ENCODE assay signal across 8 mouse cellular contexts in the genomic region with DNA sequence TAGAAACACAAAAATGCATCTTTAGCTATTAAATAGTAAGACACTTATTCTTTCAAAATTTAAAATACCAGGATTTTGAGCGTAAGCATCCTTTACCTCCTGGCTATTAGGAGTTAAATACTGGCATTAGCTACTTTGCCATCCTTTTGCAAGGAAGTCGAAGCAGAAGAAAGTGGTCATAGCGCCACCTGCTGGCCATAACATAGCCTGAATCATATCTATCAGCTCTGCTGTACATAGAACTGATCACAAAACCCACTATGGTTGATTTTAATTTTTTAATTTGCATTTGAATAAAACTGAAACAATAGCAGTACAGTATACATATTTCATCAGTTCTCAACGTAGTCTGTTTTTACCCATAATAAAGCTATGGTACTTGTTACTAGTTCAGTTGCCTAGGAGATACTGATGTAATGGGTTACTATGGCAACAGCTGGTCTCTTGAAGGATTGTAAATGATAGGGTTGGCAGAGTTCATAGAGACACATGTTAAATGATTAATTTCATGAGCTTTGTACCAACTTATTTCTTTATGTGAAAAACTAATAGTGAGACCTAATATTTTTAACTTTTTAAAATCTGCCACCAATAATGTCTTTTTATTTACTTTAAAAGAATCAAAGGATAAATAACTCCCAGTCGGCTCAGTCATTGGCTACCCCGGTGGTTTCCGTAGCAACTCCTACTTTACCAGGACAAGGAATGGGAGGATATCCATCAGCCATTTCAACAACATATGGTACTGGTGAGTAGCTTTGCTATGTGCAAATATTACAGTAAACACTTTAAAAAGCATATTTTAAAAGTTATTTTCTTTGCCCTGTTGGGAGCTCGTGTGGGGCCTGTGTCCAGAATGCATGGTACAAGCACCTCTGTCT.
DNase-seq lines count a peak whose midpoint lies in the region; ATAC-seq and TF ChIP-seq lines count a peak whose summit lies in the region.

No protein-coding gene starts in this region.

- no peak overlapping the region for H3K4me2 ChIP-seq in CH12.LX (ENCODE audit: insufficient read depth, low read depth, poor library complexity, severe bottlenecking)
- no peak overlapping the region for H3K4me2 ChIP-seq in forebrain, embryonic 12.5 days
- H3K4me2 ChIP-seq in liver, postnatal 0 days (ENCODE audit: low read depth, low read length) = no peak overlapping the region
- no peak overlapping the region for H3K4me2 ChIP-seq in neural tube, embryonic 15.5 days

- TF ChIP-seq RAD21 in CH12.LX (IDR thresholded peaks at IDR 0.05; ENCODE audit: low read depth, low read length) = peak; percentile 88

- H3K4me1 ChIP-seq in CH12.LX (ENCODE audit: control insufficient read depth in 1 of 2, insufficient read depth in 2 of 2) = peaks cover 6 to 22% of the 10 kb centered on the region in 2 experiments; a peak in 3 of 4 replicates
- no peaks in the 10 kb centered on the region; the same call in 1 of the 2 replicates for H3K4me1 ChIP-seq in forebrain, embryonic 12.5 days
- H3K4me1 ChIP-seq in liver, postnatal 0 days (ENCODE audit: insufficient read depth) = no peaks in the 10 kb centered on the region
- H3K4me1 ChIP-seq in neural tube, embryonic 15.5 days = peaks cover 7% of the 10 kb centered on the region; the same call in 1 of the 2 replicates
- H3K4me1 ChIP-seq in thymus, adult 2 months (replicated peaks; ENCODE audit: control insufficient read depth, insufficient read depth, low read length) = no peaks in the 10 kb centered on the region

- 20% methylated on average over 8 of the region's 8 CpGs for WGBS in forebrain, embryonic 12.5 days
- 37% methylated on average over 8 of the region's 8 CpGs for WGBS in large intestine, adult 2 months
- 49% methylated on average over 8 of the region's 8 CpGs for WGBS in liver, postnatal 0 days (ENCODE audit: insufficient replicate concordance)
- 13% methylated on average over 8 of the region's 8 CpGs for WGBS in neural tube, embryonic 15.5 days
- 63% methylated on average over 8 of the region's 8 CpGs for WGBS in thymus, adult 2 months

- intact Hi-C loops in heart, postnatal 36 days (cut with DNase I) = loop anchor here (2.0 to 10.0 kb wide), 6 partner anchors 83 to 1870 kb away; a partner anchor contains a TSS

- peak; percentile 86 for DNase-seq in CH12.LX (ENCODE audit: extremely low read depth)
- peak; percentile 65 for DNase-seq in c-Kit-positive CD71-negative TER-119-negative erythroid progenitor cells, embryonic 14.5 days (ENCODE audit: low read depth)
- peak; percentile 81 to 91 for DNase-seq in heart, postnatal 36 days
- DNase-seq in large intestine, adult 2 months (ENCODE audit: low read depth, low spot score) = peak; percentile 53
- peak; percentile 82 for DNase-seq in liver, postnatal 0 days
- peak; percentile 54 for DNase-seq in thymus, adult 2 months

- no peaks in the 10 kb centered on the region for H3K9me3 ChIP-seq in CH12.LX (replicated peaks; ENCODE audit: low read length)
- no peaks in the 10 kb centered on the region for H3K9me3 ChIP-seq in forebrain, embryonic 12.5 days
- H3K9me3 ChIP-seq in liver, postnatal 0 days (ENCODE audit: low read length) = no peaks in the 10 kb centered on the region
- H3K9me3 ChIP-seq in neural tube, embryonic 15.5 days (replicated peaks) = no peaks in the 10 kb centered on the region

- H3K36me3 ChIP-seq in CH12.LX (replicated peaks in 1 of 2; ENCODE audit: control insufficient read depth in 1 of 2, insufficient read depth in 1 of 2, low read length in 1 of 2) = peaks cover 38 to 81% of the 10 kb centered on the region in 2 experiments
- H3K36me3 ChIP-seq in forebrain, embryonic 12.5 days (replicated peaks) = no peaks in the 10 kb centered on the region
- no peaks in the 10 kb centered on the region; the same call in 1 of the 2 replicates for H3K36me3 ChIP-seq in liver, postnatal 0 days (replicated peaks; ENCODE audit: insufficient read depth, low read length)
- H3K36me3 ChIP-seq in neural tube, embryonic 15.5 days = no peaks in the 10 kb centered on the region
- H3K36me3 ChIP-seq in thymus, adult 2 months (ENCODE audit: control insufficient read depth, insufficient read depth, low read length) = no peaks in the 10 kb centered on the region

- in situ Hi-C loops in CH12.LX (cut with MboI; ENCODE audit: low pct_ligation_motif_present, low pct_unique_long_range_greater_than_20kb, low sequenced_read_pairs) = loop anchor here (5.0 to 25.0 kb wide), 3 partner anchors 48 to 1718 kb away; no protein-coding TSS in a partner anchor

- H3K4me3 ChIP-seq in CH12.LX (replicated peaks in 1 of 3; ENCODE audit: low read depth in 2 of 3, low read length in 2 of 3, poor library complexity in 1 of 3) = no peak overlapping the region
- H3K4me3 ChIP-seq in forebrain, embryonic 12.5 days (replicated peaks) = no peak overlapping the region
- H3K4me3 ChIP-seq in liver, postnatal 0 days (ENCODE audit: low read depth, low read length) = no peak overlapping the region
- H3K4me3 ChIP-seq in neural tube, embryonic 15.5 days (replicated peaks) = no peak overlapping the region
- no peak overlapping the region for H3K4me3 ChIP-seq in thymus, adult 2 months (ENCODE audit: control insufficient read depth, insufficient read depth, low read length)

- dilution Hi-C loops in CH12.LX (cut with MboI; ENCODE audit: extremely low pct_ligation_motif_present, extremely low pct_unique_long_range_greater_than_20kb, low sequenced_read_pairs) = no loop called here

- no peaks in the 10 kb centered on the region for H3K27me3 ChIP-seq in CH12.LX (replicated peaks)
- H3K27me3 ChIP-seq in forebrain, embryonic 12.5 days = no peaks in the 10 kb centered on the region
- H3K27me3 ChIP-seq in liver, postnatal 0 days (ENCODE audit: insufficient read depth, low read length) = no peaks in the 10 kb centered on the region
- no peaks in the 10 kb centered on the region for H3K27me3 ChIP-seq in neural tube, embryonic 15.5 days (replicated peaks)
- H3K27me3 ChIP-seq in thymus, adult 2 months (ENCODE audit: control insufficient read depth, insufficient read depth, low read length) = no peaks in the 10 kb centered on the region

- no peaks in the 10 kb centered on the region; the same call in 1 of the 2 replicates for H3K79me2 ChIP-seq in CH12.LX (replicated peaks; ENCODE audit: control insufficient read depth, extremely low read depth, insufficient read depth, poor library complexity, severe bottlenecking)

- no peak for TF ChIP-seq EP300 in CH12.LX (IDR thresholded peaks at IDR 0.05; ENCODE audit: low read length)
- TF ChIP-seq EP300 in liver, postnatal 0 days (IDR thresholded peaks at IDR 0.05; ENCODE audit: low read depth) = no peak

- no peak overlapping the region for H3K9ac ChIP-seq in CH12.LX (ENCODE audit: insufficient read depth, low read depth)
- H3K9ac ChIP-seq in forebrain, embryonic 12.5 days = no peak overlapping the region
- no peak overlapping the region for H3K9ac ChIP-seq in liver, postnatal 0 days (replicated peaks)
- no peak overlapping the region for H3K9ac ChIP-seq in neural tube, embryonic 15.5 days (replicated peaks)

- peak; percentile 88 for ATAC-seq in forebrain, embryonic 12.5 days (ENCODE audit: low FRiP score)
- peak; percentile 56; the same call in 1 of the 2 replicates for ATAC-seq in liver, postnatal 0 days
- peak; percentile 91 for ATAC-seq in neural tube, embryonic 15.5 days (ENCODE audit: low FRiP score)

- no peak overlapping the region for H3K27ac ChIP-seq in CH12.LX (ENCODE audit: insufficient read depth, low read depth)
- no peak overlapping the region for H3K27ac ChIP-seq in forebrain, embryonic 12.5 days
- H3K27ac ChIP-seq in liver, postnatal 0 days (ENCODE audit: low read depth) = no peak overlapping the region
- H3K27ac ChIP-seq in neural tube, embryonic 15.5 days (replicated peaks) = no peak overlapping the region
- no peak overlapping the region for H3K27ac ChIP-seq in thymus, adult 2 months (ENCODE audit: control insufficient read depth, insufficient read depth, low read length)

- peak; percentile 79 to 81 for TF ChIP-seq CTCF in CH12.LX (conservative IDR thresholded peaks at IDR 0.05 in 1 of 2, IDR thresholded peaks at IDR 0.05 in 1 of 2; ENCODE audit: low read depth in 2 of 2, low read length in 2 of 2)
- peak; percentile 90 for TF ChIP-seq CTCF in liver, postnatal 0 days (IDR thresholded peaks at IDR 0.05; ENCODE audit: low read depth)
- no peak for TF ChIP-seq CTCF in thymus, adult 2 months (IDR thresholded peaks at IDR 0.05; ENCODE audit: borderline replicate concordance, control insufficient read depth, extremely low read depth, insufficient read depth, low read length, poor library complexity)

- no peak for TF ChIP-seq POLR2A in CH12.LX (IDR thresholded peaks at IDR 0.05; ENCODE audit: low read depth, low read length)
- no peak for TF ChIP-seq POLR2A in thymus, adult 2 months (IDR thresholded peaks at IDR 0.05; ENCODE audit: control insufficient read depth, extremely low read depth, insufficient read depth, low read length, poor library complexity)

TF ChIP-seq in CH12.LX, 34 proteins besides CTCF, POLR2A, EP300 and RAD21:
- no peak for TF ChIP-seq MAFK (IDR thresholded peaks at IDR 0.05; ENCODE audit: insufficient replicate concordance, low read length)
- TF ChIP-seq SMC3 (IDR thresholded peaks at IDR 0.05; ENCODE audit: low read depth, low read length) = peak; percentile 84
- TF ChIP-seq PAX5 (IDR thresholded peaks at IDR 0.05; ENCODE audit: low read length) = no peak
- no peak for TF ChIP-seq BHLHE40 (IDR thresholded peaks at IDR 0.05; ENCODE audit: low read depth, low read length)
- no peak for TF ChIP-seq CHD1 (IDR thresholded peaks at IDR 0.05; ENCODE audit: low read depth, low read length)
